17 mouse cellular contexts compared by ENCODE assay signal in genomic region chr4:100114148-100114547, GRCm38 (mm10). TPM values are rescaled to one million over a fixed set of nuclear protein-coding genes. Genes with fewer than 3 reads are reported as not detected.
DNase-seq lines count a peak whose midpoint lies in the region; ATAC-seq lines count a peak whose summit lies in the region.
"Had no signal": no experiment of that assay in that cellular context is flagged by ENCODE, and none has a peak within 500 bp of the region (broad histone marks: within the 10 kb centered on the region; RNA-seq: fewer than 3 reads in every experiment).

No protein-coding gene starts in this region.

- no peak overlapping the region for H3K4me2 ChIP-seq in heart, embryonic 11.5 days
- H3K4me2 ChIP-seq: embryonic facial prominence, embryonic 12.5 days; forebrain, embryonic 15.5 days; heart, embryonic 12.5 days; hindbrain, embryonic 15.5 days had no signal

- H3K4me1 ChIP-seq in heart, embryonic 11.5 days (ENCODE audit: control insufficient read depth, insufficient read depth, low read length): peaks cover 3% of the 10 kb centered on the region
- H3K4me1 ChIP-seq: forebrain, embryonic 15.5 days; hindbrain, embryonic 15.5 days had no signal

- intact Hi-C loops in left cerebral cortex, postnatal 4 days (cut with DNase I): no loop called here

- no peak overlapping the region for H3K4me3 ChIP-seq in heart, embryonic 11.5 days (ENCODE audit: low read depth, low read length)
- H3K4me3 ChIP-seq: embryonic facial prominence, embryonic 12.5 days; forebrain, embryonic 15.5 days; heart, embryonic 12.5 days; hindbrain, embryonic 15.5 days had no signal

- no peaks in the 10 kb centered on the region for H3K27me3 ChIP-seq in heart, embryonic 11.5 days (ENCODE audit: control insufficient read depth, insufficient read depth, low read length)
- H3K27me3 ChIP-seq: embryonic facial prominence, embryonic 12.5 days; forebrain, embryonic 15.5 days; hindbrain, embryonic 15.5 days had no signal

- ATAC-seq in heart, embryonic 11.5 days (replicated peaks; ENCODE audit: insufficient number of reproducible peaks, low FRiP score, low TSS enrichment): no peak
- ATAC-seq: forebrain, embryonic 15.5 days; intestine, embryonic 16.5 days had no signal

- H3K27ac ChIP-seq in heart, embryonic 11.5 days (ENCODE audit: low read depth, low read length): no peak overlapping the region
- H3K27ac ChIP-seq: embryonic facial prominence, embryonic 12.5 days; forebrain, embryonic 15.5 days; hindbrain, embryonic 15.5 days had no signal

- H3K9ac ChIP-seq in heart, embryonic 11.5 days (ENCODE audit: low read depth, low read length): no peak overlapping the region
- H3K9ac ChIP-seq: embryonic facial prominence, embryonic 12.5 days; forebrain, embryonic 15.5 days; heart, embryonic 12.5 days; hindbrain, embryonic 15.5 days had no signal

- DNase-seq in cerebellum, adult 11-12 months: peak; percentile 26
- no peak for DNase-seq in cerebellum, adult 18-20 months
- peak; percentile 89 for DNase-seq in heart, adult 11 months
- DNase-seq in left cerebral cortex, postnatal 4 days: peak; percentile 20
- no peak for DNase-seq in left cerebral cortex, adult 11 months (ENCODE audit: low spot score)
- no peak for DNase-seq in liver
- DNase-seq: adrenal gland, adult 8-10 months; cerebellum, adult 9-11 months; gastrocnemius, postnatal 10 days; kidney, adult 8-10 months had no signal

- no peaks in the 10 kb centered on the region for H3K9me3 ChIP-seq in heart, embryonic 11.5 days (replicated peaks; ENCODE audit: control insufficient read depth, low read length)
- H3K9me3 ChIP-seq: embryonic facial prominence, embryonic 12.5 days; forebrain, embryonic 15.5 days; hindbrain, embryonic 15.5 days had no signal

- no peaks in the 10 kb centered on the region for H3K36me3 ChIP-seq in heart, embryonic 11.5 days (ENCODE audit: control insufficient read depth, insufficient read depth, low read length)
- H3K36me3 ChIP-seq: embryonic facial prominence, embryonic 12.5 days; forebrain, embryonic 15.5 days; hindbrain, embryonic 15.5 days had no signal

RNA-seq across cellular contexts. Expression of gene Ror1, which starts 18.6 kb away (rescaled TPM):
- 7.3 and 9.7 TPM in 2 replicates for polyA plus RNA-seq in heart, embryonic 11.5 days (2014; fragmentation: Nextera tagmentation; extraction: Ambion mirVana)
- 1 to 10 TPM; 1.2 to 1.4 TPM for total RNA-seq in left cerebral cortex, postnatal 4 days (2021)
- total RNA-seq: CH12.LX had no signal

Comparison
In these comparisons a context has a peak if more than half of its experiments do, and no peak if none do; other contexts are left out.
1. DNase-seq: peak in cerebellum, adult 11-12 months (single experiment), heart, adult 11 months (single experiment) and left cerebral cortex, postnatal 4 days (single experiment); none in cerebellum, adult 18-20 months (0 of 2), left cerebral cortex, adult 11 months (single experiment) and liver (single experiment).